Mouse (Mus musculus) neural tube, embryonic 13.5 days (tissue): ENCODE data around the gene Dsp. TPM values are rescaled to one million over a fixed set of nuclear protein-coding genes. Genes with fewer than 3 reads are reported as not detected.
A peak's percentile ranks its signal among the peaks of the same experiment; 100 is the strongest.

Experiments used
- ATAC-seq: fragments of 200-750 bp; cut with Nextera tagmentation; 2 replicates; pipeline ENCODE4 v1.8.0; 2017; ENCODE audit warnings: low read depth, mild to moderate bottlenecking, moderate TSS enrichment, moderate library complexity
- H3K27ac ChIP-seq: fragments of 300-500 bp; sonication (generic); replicated peaks from 2 replicates; pipeline ENCODE4 v1.5.1; 2015; ENCODE audit warnings: moderate library complexity, mild to moderate bottlenecking, inconsistent platforms
- H3K27me3 ChIP-seq: fragments of 300-500 bp; sonication (generic); 2 replicates; pipeline ENCODE4 v1.6.1; 2015; ENCODE audit warnings: mild to moderate bottlenecking, inconsistent platforms
- H3K36me3 ChIP-seq: fragments of 300-500 bp; sonication (generic); 2 replicates; pipeline ENCODE4 v1.6.1; 2015; ENCODE audit warnings: mild to moderate bottlenecking, inconsistent platforms
- H3K4me1 ChIP-seq: fragments of 300-500 bp; sonication (generic); replicated peaks from 2 replicates; pipeline ENCODE4 v1.6.1; 2015; ENCODE audit warnings: inconsistent platforms
- H3K4me2 ChIP-seq: fragments of 300-500 bp; sonication (generic); 2 replicates; pipeline ENCODE4 v1.6.1; 2015; ENCODE audit warnings: inconsistent platforms, mild to moderate bottlenecking, moderate library complexity
- H3K4me3 ChIP-seq: fragments of 300-500 bp; sonication (generic); 2 replicates; pipeline ENCODE4 v1.5.1; 2015; ENCODE audit warnings: mild to moderate bottlenecking, inconsistent platforms
- H3K9ac ChIP-seq: fragments of 300-500 bp; sonication (generic); 2 replicates; pipeline ENCODE4 v1.6.1; 2015; ENCODE audit warnings: moderate library complexity, mild to moderate bottlenecking, inconsistent platforms
- H3K9me3 ChIP-seq: fragments of 300-500 bp; sonication (generic); 2 replicates; pipeline ENCODE4 v1.6.1; 2016; ENCODE audit warnings: inconsistent platforms
- WGBS: fragments of 180-500 bp; shearing (Covaris S2); methylation state at CpG from one replicate; pipeline ENCODE4 v1.1.7; 2015; 5-methylcytosine and 5-hydroxymethylcytosine counted together
- polyA plus RNA-seq: library from polyadenylated mRNA; unstranded; fragments of >200 nt; fragmentation: Nextera tagmentation; extraction: Ambion mirVana; gene quantifications from 2 replicates; pipeline ENCODE4 v1.2.1, GENCODE M21; 2015

Gene Dsp
- polyA plus RNA-seq: 0.15 and 0.22 TPM in 2 replicates

DNA sequence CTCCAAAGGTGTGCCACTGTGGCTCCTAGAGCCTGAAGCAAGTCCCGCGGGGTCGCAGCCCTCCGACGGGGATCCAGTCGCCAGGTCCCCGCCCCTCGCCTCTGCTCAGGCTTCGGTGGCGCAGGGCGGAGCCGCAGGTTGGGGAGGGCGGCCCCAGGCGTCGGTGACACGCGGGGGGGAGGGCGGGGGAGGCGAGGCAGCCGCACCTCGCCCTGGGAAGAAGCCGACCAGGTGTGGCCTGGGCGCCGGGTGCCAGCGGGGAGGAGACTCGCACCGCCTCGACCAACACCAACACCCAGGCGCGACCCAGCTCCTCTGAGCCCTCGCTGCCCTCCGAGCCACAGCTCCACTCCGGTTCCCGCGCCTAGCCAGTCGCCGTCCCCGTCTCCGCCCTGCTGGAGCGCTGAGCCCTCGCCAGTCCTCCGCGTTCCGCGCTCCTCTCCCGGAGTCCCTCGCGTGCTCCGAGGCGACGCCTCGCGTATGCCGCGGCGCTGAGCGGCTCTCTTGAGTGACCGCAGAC lies at the start of gene Dsp:
TSS of gene Dsp (plus strand) at position 226 of the 520 bp plus-strand sequence.
- Histone ChIP-seq H3K27ac (no peak within 1 kb of the TSS), H3K36me3 (no peaks in the 10 kb centered on the region), H3K4me3 (peak within 1 kb of the TSS; percentile 40), H3K4me2 (peak within 1 kb of the TSS; percentile 68), H3K9ac (peak within 1 kb of the TSS; percentile 57), H3K4me1 (peaks cover 21% of the 10 kb centered on the region), H3K27me3 (peaks cover 88% of the 10 kb centered on the region), H3K9me3 (no peaks in the 10 kb centered on the region)
- ATAC-seq: peak; percentile 81
- WGBS: under 1% methylated on average over 56 of the region's 58 CpGs

- no peak for ATAC-seq
- Histone ChIP-seq H3K9me3 (no peaks in the 10 kb centered on the region), H3K4me1 (no peaks in the 10 kb centered on the region), H3K9ac (no peak overlapping the region), H3K4me3 (no peak overlapping the region), H3K4me2 (no peak overlapping the region), H3K27ac (no peak overlapping the region), H3K36me3 (no peaks in the 10 kb centered on the region), H3K27me3 (no peaks in the 10 kb centered on the region)
- 92% methylated on average over 4 of the region's 4 CpGs for WGBS
These were observed 47.7 kb upstream of the Dsp start for GRCm38 (mm10) chr13:38103406-38103805.

GRCm38 (mm10) chr13:38104501-38104900 lies 46.6 kb upstream of the Dsp start:
- H3K4me3 ChIP-seq: no peak overlapping the region
- no peak overlapping the region for H3K27ac ChIP-seq
- no peaks in the 10 kb centered on the region for H3K36me3 ChIP-seq
- no peak overlapping the region for H3K9ac ChIP-seq
- ATAC-seq: no peak
- H3K27me3 ChIP-seq: no peaks in the 10 kb centered on the region
- 90% methylated on average over 10 of the region's 10 CpGs for WGBS
- H3K4me1 ChIP-seq: peaks cover 4% of the 10 kb centered on the region; the same call in 1 of the 2 replicates
- no peak overlapping the region for H3K4me2 ChIP-seq
- no peaks in the 10 kb centered on the region for H3K9me3 ChIP-seq

DNA sequence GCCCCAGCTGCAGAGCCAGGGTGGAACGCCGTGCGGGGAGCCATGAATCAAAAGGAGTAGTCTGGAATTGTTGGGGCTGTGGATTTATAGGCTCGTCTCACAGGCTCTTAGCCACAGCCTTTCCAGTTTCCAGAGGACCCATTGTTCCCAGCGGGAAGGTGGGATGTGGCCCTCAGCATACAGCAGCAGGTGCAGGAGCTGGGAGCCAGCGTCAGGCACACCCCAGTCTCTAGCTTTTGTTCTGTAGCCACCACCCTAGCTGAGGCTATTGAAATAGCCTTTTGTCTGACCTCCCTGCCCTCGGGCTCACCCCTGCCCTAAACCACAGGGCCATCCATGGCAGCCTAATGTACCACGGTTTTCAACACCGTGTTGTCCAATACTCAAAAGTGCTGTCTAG lies 42.0 kb upstream of the Dsp start:
- H3K9ac ChIP-seq: no peak overlapping the region
- H3K4me1 ChIP-seq: peaks cover 4% of the 10 kb centered on the region; the same call in 1 of the 2 replicates
- H3K27me3 ChIP-seq: no peaks in the 10 kb centered on the region
- no peak overlapping the region for H3K4me2 ChIP-seq
- no peak for ATAC-seq
- no peak overlapping the region for H3K4me3 ChIP-seq
- 49% methylated on average over 9 of the region's 9 CpGs for WGBS
- no peaks in the 10 kb centered on the region for H3K9me3 ChIP-seq
- H3K36me3 ChIP-seq: no peaks in the 10 kb centered on the region
- H3K27ac ChIP-seq: no peak overlapping the region

GRCm38 (mm10) chr13:38122321-38122720 lies 28.8 kb upstream of the Dsp start:
- Histone ChIP-seq H3K36me3 (no peaks in the 10 kb centered on the region), H3K9me3 (no peaks in the 10 kb centered on the region), H3K4me3 (no peak overlapping the region), H3K9ac (no peak overlapping the region), H3K4me2 (no peak overlapping the region), H3K27me3 (no peaks in the 10 kb centered on the region), H3K4me1 (no peaks in the 10 kb centered on the region), H3K27ac (no peak overlapping the region)
- 88% methylated on average over 9 of the region's 9 CpGs for WGBS
- ATAC-seq: no peak

DNA sequence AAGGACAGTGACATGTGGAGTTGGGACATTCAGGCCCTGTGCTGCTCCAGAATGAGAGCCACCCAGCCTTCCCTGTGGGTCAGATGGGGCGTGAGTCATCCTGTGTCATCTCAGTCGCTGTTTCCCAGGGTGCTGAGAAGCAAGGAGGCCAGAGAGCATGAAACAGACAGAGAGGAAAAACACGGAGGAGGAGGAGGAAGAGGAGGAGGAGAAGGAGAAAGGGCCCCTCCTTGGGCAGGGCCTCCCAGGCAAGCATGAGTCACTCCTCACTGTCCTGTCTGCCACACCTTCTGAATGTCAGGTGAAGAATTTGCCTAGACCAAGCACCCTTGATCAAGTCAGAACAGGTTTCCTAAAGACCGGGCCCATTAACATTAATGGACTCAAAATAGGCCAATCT lies 27.4 kb upstream of the Dsp start:
- ATAC-seq: no peak
- no peak overlapping the region for H3K4me2 ChIP-seq
- H3K27me3 ChIP-seq: no peaks in the 10 kb centered on the region
- H3K36me3 ChIP-seq: no peaks in the 10 kb centered on the region
- H3K9ac ChIP-seq: no peak overlapping the region
- H3K27ac ChIP-seq: no peak overlapping the region
- no peaks in the 10 kb centered on the region for H3K4me1 ChIP-seq
- no peaks in the 10 kb centered on the region for H3K9me3 ChIP-seq
- 78% methylated on average over 4 of the region's 4 CpGs for WGBS
- no peak overlapping the region for H3K4me3 ChIP-seq

DNA sequence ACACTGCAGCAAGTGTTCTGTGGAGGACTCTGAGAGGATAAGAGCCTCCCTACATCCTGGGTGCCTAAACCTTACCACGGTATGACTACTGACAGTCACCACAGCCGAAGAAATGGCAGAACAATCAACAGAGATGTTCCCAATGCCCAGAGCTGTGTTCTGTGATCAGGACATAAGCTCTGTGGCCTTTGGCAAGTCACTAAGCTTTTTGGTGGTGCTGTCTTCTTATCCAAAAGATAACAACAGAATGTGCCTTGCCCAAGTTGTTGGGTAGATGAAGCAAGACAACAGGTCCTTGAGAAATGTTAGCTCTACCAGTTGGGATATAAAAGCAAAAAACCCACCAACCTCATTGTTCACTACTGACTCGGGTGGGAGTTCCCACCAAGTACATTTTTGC lies 23.4 kb upstream of the Dsp start:
- Histone ChIP-seq H3K9me3 (no peaks in the 10 kb centered on the region), H3K9ac (no peak overlapping the region), H3K4me2 (no peak overlapping the region), H3K4me1 (no peaks in the 10 kb centered on the region), H3K27me3 (no peaks in the 10 kb centered on the region), H3K27ac (no peak overlapping the region), H3K36me3 (no peaks in the 10 kb centered on the region), H3K4me3 (no peak overlapping the region)
- no peak for ATAC-seq
- WGBS: 87% methylated on average over 3 of the region's 3 CpGs

DNA sequence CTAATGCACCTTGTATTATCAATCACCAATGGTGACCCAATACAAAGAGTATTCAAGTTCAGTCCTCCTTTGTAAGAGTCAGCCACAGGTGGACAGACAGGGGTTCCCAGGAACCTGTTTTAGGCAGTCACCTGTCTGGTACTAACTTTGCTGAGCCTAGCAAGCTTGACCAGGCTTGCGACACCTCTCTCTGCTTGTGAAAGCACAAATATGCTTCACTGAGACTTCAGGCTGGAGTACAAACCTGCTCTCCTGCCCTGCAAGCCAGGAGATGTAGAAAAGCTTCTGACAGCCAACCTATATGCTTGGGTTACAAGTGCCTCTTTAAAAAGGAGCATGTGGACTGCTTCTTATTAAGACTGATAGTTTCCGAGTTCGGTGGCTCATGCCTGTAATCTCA lies 22.8 kb upstream of the Dsp start:
- no peak overlapping the region for H3K4me3 ChIP-seq
- H3K36me3 ChIP-seq: no peaks in the 10 kb centered on the region
- no peaks in the 10 kb centered on the region for H3K9me3 ChIP-seq
- H3K4me1 ChIP-seq: no peaks in the 10 kb centered on the region
- no peak overlapping the region for H3K9ac ChIP-seq
- no peak for ATAC-seq
- H3K27me3 ChIP-seq: no peaks in the 10 kb centered on the region
- no peak overlapping the region for H3K27ac ChIP-seq
- 94% methylated on average over 3 of the region's 3 CpGs for WGBS
- no peak overlapping the region for H3K4me2 ChIP-seq

GRCm38 (mm10) chr13:38129492-38129891 lies 21.6 kb upstream of the Dsp start:
- no peaks in the 10 kb centered on the region for H3K27me3 ChIP-seq
- H3K4me3 ChIP-seq: no peak overlapping the region
- no peak overlapping the region for H3K4me2 ChIP-seq
- H3K9ac ChIP-seq: no peak overlapping the region
- WGBS: 69% methylated on average over 2 of the region's 2 CpGs
- no peak for ATAC-seq
- no peaks in the 10 kb centered on the region for H3K4me1 ChIP-seq
- no peaks in the 10 kb centered on the region for H3K9me3 ChIP-seq
- H3K27ac ChIP-seq: no peak overlapping the region
- no peaks in the 10 kb centered on the region for H3K36me3 ChIP-seq

GRCm38 (mm10) chr13:38130116-38130515 lies 21.0 kb upstream of the Dsp start:
- Histone ChIP-seq H3K4me3 (no peak overlapping the region), H3K4me1 (no peaks in the 10 kb centered on the region), H3K9ac (no peak overlapping the region), H3K27me3 (no peaks in the 10 kb centered on the region), H3K36me3 (no peaks in the 10 kb centered on the region), H3K27ac (no peak overlapping the region), H3K9me3 (no peaks in the 10 kb centered on the region), H3K4me2 (no peak overlapping the region)
- WGBS: 85% methylated on average over 9 of the region's 9 CpGs
- ATAC-seq: no peak

- H3K27ac ChIP-seq: no peak overlapping the region
- WGBS: 55% methylated on average over 7 of the region's 7 CpGs
- no peak overlapping the region for H3K4me2 ChIP-seq
- H3K9ac ChIP-seq: no peak overlapping the region
- H3K4me1 ChIP-seq: no peaks in the 10 kb centered on the region
- H3K36me3 ChIP-seq: no peaks in the 10 kb centered on the region
- H3K9me3 ChIP-seq: no peaks in the 10 kb centered on the region
- ATAC-seq: no peak
- no peak overlapping the region for H3K4me3 ChIP-seq
- no peaks in the 10 kb centered on the region for H3K27me3 ChIP-seq
These were observed 18.0 kb upstream of the Dsp start for GRCm38 (mm10) chr13:38133016-38133528.

DNA sequence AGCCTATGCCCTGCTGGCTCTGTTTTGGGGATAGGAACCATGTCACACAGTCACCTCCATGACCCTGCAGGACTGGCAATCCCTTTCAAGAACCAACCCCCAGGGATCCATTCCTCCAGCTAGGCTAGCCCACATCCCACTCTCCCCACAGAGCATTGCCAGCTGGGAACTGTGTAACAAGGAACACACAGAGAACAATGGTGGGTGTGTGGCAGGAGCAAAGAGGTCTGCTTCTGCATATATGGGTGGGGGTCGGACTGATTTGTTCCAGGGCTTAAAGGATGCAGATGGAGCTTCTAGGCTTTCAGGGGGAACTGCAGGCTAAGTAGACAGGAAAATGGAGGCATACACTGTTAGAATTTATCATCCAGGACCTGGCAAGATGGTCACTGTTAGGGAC lies 10.6 kb upstream of the Dsp start:
- Histone ChIP-seq H3K36me3 (no peaks in the 10 kb centered on the region), H3K27ac (no peak overlapping the region), H3K4me3 (no peak overlapping the region), H3K9me3 (no peaks in the 10 kb centered on the region), H3K27me3 (peaks cover 8% of the 10 kb centered on the region), H3K9ac (no peak overlapping the region), H3K4me2 (no peak overlapping the region), H3K4me1 (no peaks in the 10 kb centered on the region)
- no peak for ATAC-seq
- WGBS: 60% methylated on average over 1 of the region's 1 CpGs
